13 mouse cellular contexts compared by ENCODE assay signal in genomic region chr1:180251176-180252048, GRCm38 (mm10). TPM values are rescaled to one million over a fixed set of nuclear protein-coding genes. Genes with fewer than 3 reads are reported as not detected.
A peak's percentile ranks its signal among the peaks of the same experiment; 100 is the strongest.
DNase-seq lines count a peak whose midpoint lies in the region; ATAC-seq and TF ChIP-seq lines count a peak whose summit lies in the region.
"Had no signal": no experiment of that assay in that cellular context is flagged by ENCODE, and none has a peak within 500 bp of the region (broad histone marks: within the 10 kb centered on the region; RNA-seq: fewer than 3 reads in every experiment).

No protein-coding gene starts in this region.

- ATAC-seq in forebrain, embryonic 11.5 days (replicated peaks; ENCODE audit: low FRiP score) = no peak
- no peak for ATAC-seq in megakaryocyte progenitor cell, adult 5-6 weeks (replicated peaks; ENCODE audit: poor library complexity)
- ATAC-seq: Patski had no signal

- no peaks in the 10 kb centered on the region for H3K36me3 ChIP-seq in forebrain, embryonic 10.5 days (replicated peaks)
- H3K36me3 ChIP-seq in forebrain, embryonic 11.5 days (ENCODE audit: control insufficient read depth, insufficient read depth, low read length) = no peaks in the 10 kb centered on the region
- no peaks in the 10 kb centered on the region for H3K36me3 ChIP-seq in spleen, adult 2 months (ENCODE audit: control insufficient read depth, insufficient read depth, low read length)
- H3K36me3 ChIP-seq in liver, adult 2 months (ENCODE audit: control insufficient read depth, insufficient read depth, low read length) = no peaks in the 10 kb centered on the region

- H3K27ac ChIP-seq in forebrain, embryonic 10.5 days = peak overlapping the region; percentile 63
- H3K27ac ChIP-seq in forebrain, embryonic 11.5 days (ENCODE audit: low read depth, low read length) = no peak overlapping the region
- peak overlapping the region; percentile 72 for H3K27ac ChIP-seq in spleen, adult 2 months (ENCODE audit: insufficient read depth, low read length)
- H3K27ac ChIP-seq in liver, adult 2 months (replicated peaks; ENCODE audit: insufficient read depth, low read depth, low read length) = 0 out of 2 replicates have a peak overlapping the region, but pooled peaks have one; percentile 25

- no peak for TF ChIP-seq POLR2A in spleen, adult 2 months (IDR thresholded peaks at IDR 0.05; ENCODE audit: low read depth, low read length)
- no peak for TF ChIP-seq POLR2A in liver, adult 2 months (IDR thresholded peaks at IDR 0.05; ENCODE audit: extremely low read depth, insufficient read depth, low read length)

- H3K9ac ChIP-seq in forebrain, embryonic 11.5 days (ENCODE audit: low read length) = no peak overlapping the region
- no peak overlapping the region for H3K9ac ChIP-seq in liver, adult 2 months (ENCODE audit: low read depth, low read length)
- H3K9ac ChIP-seq: lung, embryonic 14.5 days had no signal

- TF ChIP-seq CTCF in spleen, adult 2 months (IDR thresholded peaks at IDR 0.05; ENCODE audit: extremely low read depth, insufficient read depth, insufficient read length, insufficient replicate concordance) = no peak
- TF ChIP-seq CTCF in liver, adult 2 months (IDR thresholded peaks at IDR 0.05; ENCODE audit: low read depth, low read length) = no peak

- H3K79me2 ChIP-seq in liver, adult 2 months (ENCODE audit: control insufficient read depth, insufficient read depth, low read length) = peaks cover 6% of the 10 kb centered on the region; the same call in 1 of the 2 replicates

- WGBS in forebrain, embryonic 10.5 days = 49% methylated on average over 10 of the region's 10 CpGs
- 47% methylated on average over 10 of the region's 10 CpGs for WGBS in forebrain, embryonic 11.5 days
- 45% methylated on average over 10 of the region's 10 CpGs for WGBS in spleen, adult 2 months
- WGBS in liver, adult 2 months = 81% methylated on average over 10 of the region's 10 CpGs

- no peak overlapping the region for H3K4me2 ChIP-seq in forebrain, embryonic 11.5 days (ENCODE audit: low read depth, low read length, severe bottlenecking)
- H3K4me2 ChIP-seq: lung, embryonic 14.5 days had no signal

- H3K9me3 ChIP-seq in forebrain, embryonic 10.5 days = no peaks in the 10 kb centered on the region
- no peaks in the 10 kb centered on the region for H3K9me3 ChIP-seq in forebrain, embryonic 11.5 days (ENCODE audit: control insufficient read depth, low read length)
- H3K9me3 ChIP-seq: megakaryocyte, embryonic 14.5 days had no signal

- H3K4me3 ChIP-seq in forebrain, embryonic 10.5 days = no peak overlapping the region
- H3K4me3 ChIP-seq in forebrain, embryonic 11.5 days (ENCODE audit: low read depth, low read length) = no peak overlapping the region
- no peak overlapping the region for H3K4me3 ChIP-seq in spleen, adult 2 months (ENCODE audit: extremely low read depth, insufficient read depth, insufficient read length)
- H3K4me3 ChIP-seq in liver, adult 2 months (ENCODE audit: insufficient read depth, low read depth, low read length) = no peak overlapping the region
- H3K4me3 ChIP-seq: megakaryocyte, embryonic 14.5 days had no signal

- DNase-seq in forebrain, embryonic 10.5 days (ENCODE audit: extremely low spot score, low spot score) = no peak
- no peak for DNase-seq in forebrain, embryonic 11.5 days (ENCODE audit: low spot score)
- peak in 1 of 2 experiments; percentile 53 for DNase-seq in spleen, adult 2 months (ENCODE audit: low read depth in 1 of 2, low spot score in 2 of 2)
- no peak for DNase-seq in spleen, postnatal 4 days (ENCODE audit: low spot score in 2 of 2)
- DNase-seq in liver, adult 2 months (ENCODE audit: extremely low read depth, low read depth, low spot score) = no peak
- peak; percentile 60 for DNase-seq in retina, postnatal 1 day
- DNase-seq in layer of hippocampus, postnatal 36 days = no peak
- DNase-seq: embryo, embryonic 11 days; gastrocnemius, postnatal 36 days; lung, embryonic 14.5 days had no signal

- peaks cover 36% of the 10 kb centered on the region for H3K4me1 ChIP-seq in forebrain, embryonic 10.5 days
- peaks cover 10% of the 10 kb centered on the region; the same call in 1 of the 2 replicates for H3K4me1 ChIP-seq in forebrain, embryonic 11.5 days (replicated peaks; ENCODE audit: control insufficient read depth, insufficient read depth, low read length)
- peaks cover 44% of the 10 kb centered on the region for H3K4me1 ChIP-seq in spleen, adult 2 months (ENCODE audit: control insufficient read depth, insufficient read depth, insufficient read length)
- peaks cover 21% of the 10 kb centered on the region for H3K4me1 ChIP-seq in liver, adult 2 months (ENCODE audit: control insufficient read depth, insufficient read depth, low read length)

- peaks cover 15% of the 10 kb centered on the region for H3K27me3 ChIP-seq in forebrain, embryonic 10.5 days (ENCODE audit: poor library complexity, severe bottlenecking)
- peaks cover 7% of the 10 kb centered on the region for H3K27me3 ChIP-seq in forebrain, embryonic 11.5 days (ENCODE audit: control insufficient read depth, insufficient read depth, low read length)
- H3K27me3 ChIP-seq in spleen, adult 2 months (ENCODE audit: control insufficient read depth, insufficient read depth, low read length) = no peaks in the 10 kb centered on the region
- no peaks in the 10 kb centered on the region for H3K27me3 ChIP-seq in liver, adult 2 months (ENCODE audit: control insufficient read depth, insufficient read depth, low read length)
- H3K27me3 ChIP-seq: megakaryocyte, embryonic 14.5 days; Patski had no signal

RNA-seq across cellular contexts. Expression of gene Psen2, which starts 11.8 kb away (rescaled TPM):
- 6.4 and 6.5 TPM in 2 replicates for polyA plus RNA-seq in forebrain, embryonic 10.5 days (2016; fragmentation: Nextera tagmentation; extraction: Ambion mirVana)
- 5.7 and 6.1 TPM in 2 replicates for polyA plus RNA-seq in forebrain, embryonic 11.5 days (2014; fragmentation: Nextera tagmentation; extraction: Ambion mirVana)
- 93.6 and 101 TPM in 2 replicates for polyA plus RNA-seq in spleen, adult 2 months (2012; rRNA removed)
- total RNA-seq in liver, adult 2 months (2014; rRNA removed) = 247 and 256 TPM in 2 replicates
- polyA plus RNA-seq in liver, adult 2 months (2012; rRNA removed) = 711 and 783 TPM in 2 replicates
- 18.9 and 19.5 TPM in 2 replicates for total RNA-seq in megakaryocyte progenitor cell, adult 5-6 weeks (2015)
- 24.9 and 27.2 TPM in 2 replicates for total RNA-seq in megakaryocyte progenitor cell, adult 5-6 weeks (2017)
- total RNA-seq in layer of hippocampus, postnatal 36 days (2021) = 10 to 100 TPM; 18.8 to 21.0 TPM

RNA-seq across cellular contexts. Expression of gene Coq8a, which starts 52.0 kb away (rescaled TPM):
- 1.1 TPM in 2 replicates for polyA plus RNA-seq in forebrain, embryonic 10.5 days (2016; fragmentation: Nextera tagmentation; extraction: Ambion mirVana)
- polyA plus RNA-seq in forebrain, embryonic 11.5 days (2014; fragmentation: Nextera tagmentation; extraction: Ambion mirVana) = 1.4 and 1.5 TPM in 2 replicates
- polyA plus RNA-seq in spleen, adult 2 months (2012; rRNA removed) = 24.0 and 27.5 TPM in 2 replicates
- total RNA-seq in liver, adult 2 months (2014; rRNA removed) = 137 and 197 TPM in 2 replicates
- polyA plus RNA-seq in liver, adult 2 months (2012; rRNA removed) = 387 and 444 TPM in 2 replicates
- 1.3 and 2.6 TPM in 2 replicates for total RNA-seq in megakaryocyte progenitor cell, adult 5-6 weeks (2015)
- total RNA-seq in megakaryocyte progenitor cell, adult 5-6 weeks (2017) = 7.2 and 8.9 TPM in 2 replicates
- 10 to 100 TPM; 55.0 to 68.3 TPM for total RNA-seq in layer of hippocampus, postnatal 36 days (2021)

Comparison
In these comparisons a context has a peak if more than half of its experiments do, and no peak if none do; other contexts are left out.
1. RNA of gene Psen2, which starts 11.8 kb away (polyA plus RNA-seq): 711 to 783 TPM in liver, adult 2 months and 93.6 to 101 TPM in spleen, adult 2 months; 6.4 to 6.5 TPM in forebrain, embryonic 10.5 days and 5.7 to 6.1 TPM in forebrain, embryonic 11.5 days; every median in the first group is over 10 times any median in the second.
2. RNA of gene Coq8a, which starts 52.0 kb away (polyA plus RNA-seq): 387 to 444 TPM in liver, adult 2 months; 24.0 to 27.5 TPM in spleen, adult 2 months, 1.4 to 1.5 TPM in forebrain, embryonic 11.5 days and 1.1 TPM in forebrain, embryonic 10.5 days; every median in the first group is over 10 times any median in the second.